Mouse (Mus musculus): ENCODE data around the gene Pip4k2a. TPM values are rescaled to one million over a fixed set of nuclear protein-coding genes. Genes with fewer than 3 reads are reported as not detected.
A peak's percentile ranks its signal among the peaks of the same experiment; 100 is the strongest.

The Pip4k2a gene
- polyA plus RNA-seq, 1 experiment: 10.4 TPM

- Histone ChIP-seq H3K4me2 (ENCODE audit: low read depth) (no peak overlapping the region), H3K79me2 (ENCODE audit: control insufficient read depth, insufficient read depth) (peaks cover 55% of the 10 kb centered on the region), H3ac (ENCODE audit: control insufficient read depth, insufficient read length) (no peak overlapping the region), H3K4me3 (no peak overlapping the region), H3K36me3 (ENCODE audit: control insufficient read depth, insufficient read depth) (no peaks in the 10 kb centered on the region), H3K27me3 (ENCODE audit: control insufficient read depth, insufficient read depth, insufficient read length) (no peaks in the 10 kb centered on the region)
- TF ChIP-seq REST (IDR thresholded peaks at IDR 0.05; ENCODE audit: insufficient read depth, insufficient read length) (no peak), MYOD1 (IDR thresholded peaks at IDR 0.05; ENCODE audit: control insufficient read depth in 1 of 3, insufficient read length in 2 of 3, low read depth in 2 of 3) (no peak), TCF3 (IDR thresholded peaks at IDR 0.05; ENCODE audit: insufficient read length, low read depth) (no peak), TCF12 (IDR thresholded peaks at IDR 0.05; ENCODE audit: insufficient read depth, poor library complexity, severe bottlenecking) (no peak), USF1 (IDR thresholded peaks at IDR 0.05; ENCODE audit: low read depth) (no peak), CEBPB (IDR thresholded peaks at IDR 0.05; ENCODE audit: insufficient read depth, poor library complexity, severe bottlenecking) (no peak), SRF (IDR thresholded peaks at IDR 0.05; ENCODE audit: control insufficient read depth, insufficient read length, low read depth) (no peak), MYOG (IDR thresholded peaks at IDR 0.05; ENCODE audit: control insufficient read depth in 1 of 3, insufficient read depth in 1 of 3, insufficient read length in 2 of 3, low read depth in 2 of 3) (no peak), POLR2A (IDR thresholded peaks at IDR 0.05; ENCODE audit: insufficient read length, low read depth) (no peak), MAX (IDR thresholded peaks at IDR 0.05; ENCODE audit: low read depth) (no peak), POLR2AphosphoS2 (IDR thresholded peaks at IDR 0.05; ENCODE audit: insufficient read length, low read depth) (no peak), E2F4 (IDR thresholded peaks at IDR 0.05; ENCODE audit: insufficient read depth) (no peak)
Measured at GRCm38 (mm10) chr2:18983546-18983945, 14.4 kb downstream of the Pip4k2a start.

GRCm38 (mm10) chr2:18982581-18982980 is 15.3 kb downstream of the Pip4k2a start:
- no peaks in the 10 kb centered on the region for H3K27me3 ChIP-seq (ENCODE audit: control insufficient read depth, insufficient read depth, insufficient read length)
- TF ChIP-seq USF1 (IDR thresholded peaks at IDR 0.05; ENCODE audit: low read depth): no peak
- TF ChIP-seq SRF (IDR thresholded peaks at IDR 0.05; ENCODE audit: control insufficient read depth, insufficient read length, low read depth): no peak
- TF ChIP-seq CEBPB (IDR thresholded peaks at IDR 0.05; ENCODE audit: insufficient read depth, poor library complexity, severe bottlenecking): no peak
- TF ChIP-seq POLR2AphosphoS2 (IDR thresholded peaks at IDR 0.05; ENCODE audit: insufficient read length, low read depth): no peak
- TF ChIP-seq TCF3 (IDR thresholded peaks at IDR 0.05; ENCODE audit: insufficient read length, low read depth): no peak
- no peak for TF ChIP-seq E2F4 (IDR thresholded peaks at IDR 0.05; ENCODE audit: insufficient read depth)
- no peak for TF ChIP-seq MYOD1 (IDR thresholded peaks at IDR 0.05; ENCODE audit: control insufficient read depth in 1 of 3, insufficient read length in 2 of 3, low read depth in 2 of 3)
- TF ChIP-seq REST (IDR thresholded peaks at IDR 0.05; ENCODE audit: insufficient read depth, insufficient read length): no peak
- TF ChIP-seq MAX (IDR thresholded peaks at IDR 0.05; ENCODE audit: low read depth): no peak
- TF ChIP-seq MYOG (IDR thresholded peaks at IDR 0.05; ENCODE audit: control insufficient read depth in 1 of 3, insufficient read depth in 1 of 3, insufficient read length in 2 of 3, low read depth in 2 of 3): no peak
- TF ChIP-seq POLR2A (IDR thresholded peaks at IDR 0.05; ENCODE audit: insufficient read length, low read depth): no peak
- no peak for TF ChIP-seq TCF12 (IDR thresholded peaks at IDR 0.05; ENCODE audit: insufficient read depth, poor library complexity, severe bottlenecking)

GRCm38 (mm10) chr2:18979675-18980074 is 18.3 kb downstream of the Pip4k2a start:
- no peaks in the 10 kb centered on the region for H3K27me3 ChIP-seq (ENCODE audit: control insufficient read depth, insufficient read depth, insufficient read length)
- TF ChIP-seq MYOG (IDR thresholded peaks at IDR 0.05; ENCODE audit: control insufficient read depth in 1 of 3, insufficient read depth in 1 of 3, insufficient read length in 2 of 3, low read depth in 2 of 3) (peak in 1 of 3 experiments; percentile 56), MYOD1 (IDR thresholded peaks at IDR 0.05; ENCODE audit: control insufficient read depth in 1 of 3, insufficient read length in 2 of 3, low read depth in 2 of 3) (peak in 2 of 3 experiments; percentile 28 to 66), POLR2A (IDR thresholded peaks at IDR 0.05; ENCODE audit: insufficient read length, low read depth) (no peak), SRF (IDR thresholded peaks at IDR 0.05; ENCODE audit: control insufficient read depth, insufficient read length, low read depth) (no peak)
- H3K36me3 ChIP-seq (ENCODE audit: control insufficient read depth, insufficient read depth): no peaks in the 10 kb centered on the region
- H3K4me3 ChIP-seq: no peak overlapping the region
- H3K79me2 ChIP-seq (ENCODE audit: control insufficient read depth, insufficient read depth): peaks cover 39% of the 10 kb centered on the region
- H3ac ChIP-seq (ENCODE audit: control insufficient read depth, insufficient read length): no peak overlapping the region
- H3K4me2 ChIP-seq (ENCODE audit: low read depth): no peak overlapping the region

More at GRCm38 (mm10) chr2:18982581-18982980, 15.3 kb downstream of the Pip4k2a start:
- Histone ChIP-seq H3K79me2 (ENCODE audit: control insufficient read depth, insufficient read depth) (peaks cover 54% of the 10 kb centered on the region), H3K4me2 (ENCODE audit: low read depth) (no peak overlapping the region), H3K4me3 (no peak overlapping the region), H3K36me3 (ENCODE audit: control insufficient read depth, insufficient read depth) (no peaks in the 10 kb centered on the region), H3ac (ENCODE audit: control insufficient read depth, insufficient read length) (no peak overlapping the region)

GRCm38 (mm10) chr2:18979046-18979445 is 18.9 kb downstream of the Pip4k2a start:
- Histone ChIP-seq H3K27me3 (ENCODE audit: control insufficient read depth, insufficient read depth, insufficient read length) (no peaks in the 10 kb centered on the region), H3K4me3 (no peak overlapping the region), H3K79me2 (ENCODE audit: control insufficient read depth, insufficient read depth) (peaks cover 34% of the 10 kb centered on the region), H3ac (ENCODE audit: control insufficient read depth, insufficient read length) (no peak overlapping the region), H3K4me2 (ENCODE audit: low read depth) (no peak overlapping the region), H3K36me3 (ENCODE audit: control insufficient read depth, insufficient read depth) (no peaks in the 10 kb centered on the region)
- TF ChIP-seq MAX (IDR thresholded peaks at IDR 0.05; ENCODE audit: low read depth) (no peak), TCF3 (IDR thresholded peaks at IDR 0.05; ENCODE audit: insufficient read length, low read depth) (no peak), REST (IDR thresholded peaks at IDR 0.05; ENCODE audit: insufficient read depth, insufficient read length) (no peak), MYOD1 (IDR thresholded peaks at IDR 0.05; ENCODE audit: control insufficient read depth in 1 of 3, insufficient read length in 2 of 3, low read depth in 2 of 3) (no peak), POLR2A (IDR thresholded peaks at IDR 0.05; ENCODE audit: insufficient read length, low read depth) (no peak), USF1 (IDR thresholded peaks at IDR 0.05; ENCODE audit: low read depth) (no peak), TCF12 (IDR thresholded peaks at IDR 0.05; ENCODE audit: insufficient read depth, poor library complexity, severe bottlenecking) (no peak), POLR2AphosphoS2 (IDR thresholded peaks at IDR 0.05; ENCODE audit: insufficient read length, low read depth) (no peak)

- H3K36me3 ChIP-seq (ENCODE audit: control insufficient read depth, insufficient read depth): no peaks in the 10 kb centered on the region
- H3K79me2 ChIP-seq (ENCODE audit: control insufficient read depth, insufficient read depth): peaks cover 25% of the 10 kb centered on the region
- no peak for TF ChIP-seq MYOD1 (IDR thresholded peaks at IDR 0.05; ENCODE audit: control insufficient read depth in 1 of 3, insufficient read length in 2 of 3, low read depth in 2 of 3)
- no peak for TF ChIP-seq POLR2A (IDR thresholded peaks at IDR 0.05; ENCODE audit: insufficient read length, low read depth)
- TF ChIP-seq MYOG (IDR thresholded peaks at IDR 0.05; ENCODE audit: control insufficient read depth in 1 of 3, insufficient read depth in 1 of 3, insufficient read length in 2 of 3, low read depth in 2 of 3): no peak
- TF ChIP-seq TCF12 (IDR thresholded peaks at IDR 0.05; ENCODE audit: insufficient read depth, poor library complexity, severe bottlenecking): no peak
- no peak for TF ChIP-seq MAX (IDR thresholded peaks at IDR 0.05; ENCODE audit: low read depth)
- no peak for TF ChIP-seq USF1 (IDR thresholded peaks at IDR 0.05; ENCODE audit: low read depth)
- TF ChIP-seq CEBPB (IDR thresholded peaks at IDR 0.05; ENCODE audit: insufficient read depth, poor library complexity, severe bottlenecking): no peak
- no peak for TF ChIP-seq REST (IDR thresholded peaks at IDR 0.05; ENCODE audit: insufficient read depth, insufficient read length)
- TF ChIP-seq POLR2AphosphoS2 (IDR thresholded peaks at IDR 0.05; ENCODE audit: insufficient read length, low read depth): no peak
- no peak overlapping the region for H3ac ChIP-seq (ENCODE audit: control insufficient read depth, insufficient read length)
- H3K4me3 ChIP-seq: no peak overlapping the region
- H3K27me3 ChIP-seq (ENCODE audit: control insufficient read depth, insufficient read depth, insufficient read length): no peaks in the 10 kb centered on the region
- no peak overlapping the region for H3K4me2 ChIP-seq (ENCODE audit: low read depth)
Measured at GRCm38 (mm10) chr2:18977201-18977805, 20.6 kb downstream of the Pip4k2a start.

All from myocyte (in vitro differentiated cells).